Mouse (Mus musculus) kidney, adult 9 months (tissue): ENCODE measurements around the gene Igfbp4.

Experiments
- DNase-seq: peaks from one replicate; pipeline ENCODE4 v3.0.0; 2022

Gene Igfbp4

DNA sequence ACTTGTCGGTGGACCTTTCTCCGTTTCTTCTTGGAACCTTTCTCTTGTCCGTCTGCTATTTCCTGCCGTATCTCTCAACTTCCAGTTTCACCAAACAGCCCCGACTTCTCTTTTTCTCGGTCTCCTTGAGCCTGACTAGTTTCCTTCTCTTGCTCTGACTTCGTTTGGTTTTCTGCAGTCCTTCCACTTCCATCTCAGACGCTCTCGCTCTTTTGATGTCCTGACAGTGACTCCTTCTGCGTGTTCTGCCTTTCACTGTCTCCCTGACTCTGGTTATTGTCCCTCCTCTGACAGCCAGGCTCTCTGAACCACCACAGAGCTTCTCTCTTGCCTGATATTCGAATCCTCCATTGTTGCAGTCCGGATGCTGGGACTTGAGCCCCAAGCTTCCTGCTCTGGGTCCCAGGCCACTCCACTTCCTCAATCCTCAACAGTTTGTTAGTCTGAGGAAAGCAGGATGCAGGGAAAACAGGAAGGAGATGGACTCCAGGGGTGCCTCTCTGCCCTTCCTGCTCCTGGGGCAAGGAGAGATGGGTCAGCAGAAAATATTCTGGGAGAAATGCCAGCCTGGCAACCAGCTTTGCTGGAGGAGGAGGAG is 1.9 kb downstream of the Igfbp4 start:
- DNase-seq, result peak; percentile 92

DNA sequence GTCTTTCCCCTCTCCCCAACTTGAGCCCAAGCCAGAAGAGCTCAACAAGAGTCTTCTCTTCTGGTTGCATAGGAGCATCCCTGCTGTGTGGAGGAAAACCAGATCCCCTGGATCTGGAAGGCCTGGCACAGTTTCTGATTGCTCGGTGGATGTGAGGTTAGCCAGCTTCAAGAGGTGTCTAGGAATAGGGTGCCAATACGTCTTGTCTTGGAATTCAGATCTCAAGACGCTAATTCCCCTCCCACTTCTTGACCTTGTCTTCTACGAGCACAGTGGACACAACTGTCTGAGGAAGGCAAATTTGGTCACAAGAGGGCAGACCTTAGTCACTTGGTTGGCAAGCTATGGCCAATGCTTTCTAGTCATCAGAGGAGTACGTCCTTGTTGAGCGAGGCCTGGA is 2.6 kb downstream of the Igfbp4 start:
- peak; percentile 53 for DNase-seq

DNA sequence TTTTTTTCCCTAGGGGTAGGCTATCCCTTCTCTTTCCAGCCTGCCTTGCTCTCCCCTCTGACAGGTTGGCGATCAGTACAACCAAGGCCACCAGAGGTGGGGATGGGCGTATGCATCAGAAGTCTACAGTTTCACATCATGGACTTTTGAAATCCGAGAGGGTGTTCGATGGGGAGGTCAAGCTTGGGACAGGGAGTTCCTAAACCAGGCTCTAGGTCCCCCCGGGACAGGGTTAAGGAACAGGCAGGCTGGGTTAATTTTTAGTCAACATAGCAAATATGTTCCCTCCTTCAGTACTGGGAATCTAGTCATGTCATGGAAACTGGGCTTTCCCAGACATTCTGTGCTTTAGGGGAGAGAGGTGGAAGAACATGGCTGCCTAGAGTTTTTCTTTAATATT is 3.3 kb downstream of the Igfbp4 start:
- peak; percentile 93 for DNase-seq

DNA sequence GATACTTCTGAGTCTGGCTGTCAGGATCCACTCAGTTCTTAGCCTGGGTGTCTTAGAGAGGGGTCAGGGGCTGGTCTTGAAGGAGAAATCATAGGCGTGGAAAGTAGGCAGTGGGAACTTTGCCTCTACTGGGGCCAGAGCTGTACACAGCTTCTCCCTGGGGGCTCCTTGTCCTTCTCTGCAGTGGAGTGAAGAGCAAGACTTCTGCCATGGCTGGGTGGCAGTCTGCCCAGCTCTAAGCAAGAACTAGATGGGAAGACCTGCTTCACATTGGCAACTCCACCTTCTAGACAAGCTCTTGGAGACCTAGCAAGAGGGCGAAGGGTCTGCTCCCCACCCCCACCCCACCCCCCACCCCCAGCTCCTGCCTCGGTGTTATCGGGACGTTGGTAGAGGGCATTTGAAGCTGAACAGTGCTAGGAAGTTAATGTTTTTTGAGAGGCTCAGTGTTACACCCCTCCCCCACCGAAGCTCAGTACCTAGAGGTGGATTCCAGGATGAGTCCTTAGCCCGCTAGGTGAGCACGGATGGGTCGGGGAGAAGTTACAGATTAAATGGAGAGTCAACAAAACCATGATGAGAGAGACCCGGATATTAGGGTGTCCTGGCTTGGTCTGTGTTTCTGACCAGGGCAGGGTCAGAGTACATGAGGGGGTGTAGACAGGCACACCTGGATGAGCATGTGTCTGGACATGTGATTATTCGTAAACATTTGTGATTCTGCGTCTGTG is 4.3 kb downstream of the Igfbp4 start:
- peak; percentile 96 for DNase-seq

DNA sequence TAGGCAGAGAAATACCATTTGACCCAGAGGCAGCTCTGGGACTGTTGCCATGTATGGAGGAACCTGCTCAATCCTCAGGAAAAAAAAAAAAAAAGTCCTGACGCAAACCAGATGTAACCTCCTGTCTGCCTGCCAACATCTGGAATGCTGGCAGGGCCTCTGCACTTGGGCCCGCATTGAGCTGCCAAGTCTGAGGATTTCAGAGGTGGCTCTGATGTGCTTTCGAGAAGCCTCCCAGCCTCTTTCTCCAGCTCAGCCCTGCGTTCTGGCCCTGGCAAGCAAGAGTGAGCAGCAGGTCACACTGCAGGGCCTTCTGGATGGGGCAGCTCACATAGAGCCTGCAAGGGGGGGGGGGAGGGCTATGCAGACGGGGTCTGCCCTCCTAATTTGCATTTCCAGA is 6.1 kb downstream of the Igfbp4 start:
- peak; percentile 86 for DNase-seq

DNA sequence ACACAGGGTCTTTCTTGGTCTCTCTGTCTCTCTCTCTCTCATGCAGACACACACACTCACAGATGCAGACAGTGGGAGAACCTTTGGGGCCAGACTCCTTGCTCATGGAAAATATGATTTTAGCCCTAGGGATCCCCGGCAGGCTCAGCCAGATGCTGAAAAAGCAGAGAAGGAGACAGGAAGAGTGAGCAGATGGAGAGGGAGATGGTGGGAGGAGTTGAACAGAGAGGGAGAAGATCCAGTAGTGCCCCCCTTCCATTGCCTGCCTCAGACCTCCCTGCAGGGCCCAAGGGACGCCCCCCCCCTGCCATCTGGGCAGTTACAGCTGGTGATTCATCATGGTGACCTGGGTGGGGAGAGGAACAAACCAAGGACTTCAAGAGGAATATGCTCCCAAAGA is 6.6 kb downstream of the Igfbp4 start:
- DNase-seq, result no peak

DNA sequence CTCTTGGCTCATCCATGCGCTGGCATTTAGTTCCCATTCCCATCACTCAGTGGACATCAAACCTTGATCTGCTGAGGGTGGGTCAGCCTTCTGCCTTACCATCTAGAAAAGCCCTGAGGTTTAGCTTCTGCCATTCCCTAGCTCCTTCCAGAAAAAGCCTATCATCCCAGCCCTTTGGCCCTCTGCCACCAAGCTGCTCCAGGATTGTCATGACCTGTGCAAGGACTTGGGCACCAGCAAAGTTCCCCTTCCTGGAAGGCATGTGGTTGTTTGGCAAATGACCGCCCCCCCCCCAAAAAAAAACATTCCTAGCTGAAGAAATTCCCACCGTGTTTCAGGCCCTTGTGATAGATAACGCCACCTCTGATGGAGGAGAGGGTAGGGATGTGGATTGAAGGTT is 14.1 kb downstream of the Igfbp4 start:
- no peak for DNase-seq

DNA sequence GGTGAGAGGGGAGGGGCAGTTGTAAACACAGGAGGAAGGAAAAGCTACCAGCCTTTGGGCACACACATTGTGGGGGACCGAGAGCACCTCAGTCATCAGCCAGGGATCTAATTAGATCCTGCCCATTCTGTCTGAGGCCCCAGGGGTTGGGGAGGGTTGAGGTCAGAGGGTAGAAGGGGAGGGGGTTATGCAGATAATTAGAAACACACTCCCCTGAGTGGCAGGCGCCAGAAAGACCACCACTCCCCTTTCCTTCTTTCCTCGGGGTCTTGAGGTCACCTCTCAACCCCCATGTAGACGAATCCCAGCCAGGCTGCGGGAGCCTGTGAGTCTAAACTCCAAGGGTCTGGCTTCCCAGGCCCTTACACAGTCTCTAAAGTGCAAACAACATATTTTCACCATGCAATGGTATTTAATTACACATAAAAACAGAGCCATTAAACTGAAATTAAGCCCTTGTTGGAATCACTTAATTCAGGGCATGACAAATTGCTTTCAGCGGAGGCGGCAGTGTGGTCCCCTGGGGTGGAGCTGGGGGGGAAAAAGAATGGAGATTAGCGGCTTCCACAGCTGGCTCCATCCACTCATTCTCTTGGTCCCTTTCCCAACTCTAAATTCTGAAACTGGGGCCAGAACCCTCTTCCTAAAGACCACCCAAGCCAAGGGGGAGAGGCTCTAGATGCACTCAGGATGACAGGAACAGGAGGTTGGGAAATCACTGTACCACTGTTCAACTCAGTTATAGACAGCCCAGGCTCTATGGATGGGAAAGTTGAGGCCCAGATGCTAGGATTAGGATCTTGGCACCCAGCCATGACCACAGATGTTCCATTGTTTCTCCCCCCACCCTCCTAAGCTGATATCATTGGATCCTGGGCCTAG is 14.8 kb downstream of the Igfbp4 start:
- no peak for DNase-seq

DNA sequence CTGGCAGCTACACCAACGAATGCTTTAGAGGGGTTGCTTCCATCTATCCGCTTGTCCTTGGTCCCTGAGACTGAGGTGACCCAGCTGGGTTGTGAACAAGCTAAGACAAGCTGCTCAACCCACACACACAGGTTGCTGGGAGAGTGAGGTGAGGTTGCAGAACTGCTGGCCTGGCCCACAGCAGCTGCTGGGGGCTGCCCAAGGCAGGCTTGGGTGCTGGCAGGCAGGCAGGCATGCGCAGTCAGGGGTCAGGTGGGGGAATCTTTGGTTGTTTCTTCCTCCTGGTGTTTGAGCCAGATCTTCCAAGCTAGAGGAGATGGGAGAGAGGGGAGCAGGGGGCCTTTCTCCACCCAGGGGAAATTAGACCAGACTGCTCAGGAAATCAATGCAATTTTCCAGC is 19.4 kb downstream of the Igfbp4 start:
- DNase-seq, result no peak

DNA sequence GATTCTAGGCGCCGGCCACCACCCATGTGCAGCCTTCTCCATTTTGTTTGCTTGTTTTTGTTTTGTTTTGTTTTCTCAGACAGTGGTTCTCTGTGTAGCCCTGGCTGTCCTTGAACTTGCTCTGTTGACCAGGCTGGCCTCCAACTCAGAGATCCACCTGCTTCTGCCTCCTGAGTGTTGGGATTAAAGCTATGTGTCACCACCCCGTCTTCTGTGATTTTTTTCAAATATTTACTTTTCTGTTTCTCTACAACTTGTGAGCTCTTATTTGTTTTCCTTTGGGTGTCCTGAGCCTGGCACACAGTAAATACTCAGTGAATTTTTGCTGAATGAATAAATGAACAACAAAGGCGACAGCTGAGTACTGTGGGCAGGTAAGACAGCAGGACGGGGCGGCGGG is 21.6 kb downstream of the Igfbp4 start:
- DNase-seq, result no peak

DNA sequence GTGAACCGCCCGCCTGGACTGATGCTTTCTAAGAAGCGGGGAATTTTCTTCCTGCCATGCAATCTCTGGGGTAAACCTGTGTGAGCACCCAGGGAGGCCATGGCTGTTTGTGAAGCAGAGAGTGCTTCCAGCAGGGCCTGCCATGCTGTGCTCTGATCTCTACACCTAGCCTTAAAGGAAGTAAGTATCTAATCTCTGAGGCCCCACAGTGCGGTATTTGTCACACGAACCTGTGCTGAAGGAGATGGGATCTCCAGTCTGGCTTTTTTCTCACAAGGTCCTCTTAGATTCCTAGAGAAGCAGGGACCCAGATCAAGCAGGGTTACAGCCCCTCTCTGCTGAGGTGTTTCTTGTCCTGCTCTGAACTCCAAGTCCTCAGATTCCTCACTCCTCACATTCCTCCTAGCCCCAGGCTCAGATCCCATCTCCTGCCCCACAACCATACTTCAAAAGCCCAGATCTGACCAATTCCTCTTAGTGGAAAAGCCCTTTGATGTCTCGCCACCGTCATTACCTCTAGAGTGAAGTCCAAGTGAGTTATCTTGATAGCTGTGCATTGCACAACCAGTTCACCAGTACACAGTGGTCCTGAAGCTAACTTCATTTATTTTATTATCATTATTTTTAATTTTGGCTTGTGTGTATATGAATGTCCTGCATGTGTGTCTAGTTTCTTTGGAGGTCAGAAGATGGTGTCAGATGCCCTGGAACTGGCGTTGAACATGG is 22.5 kb downstream of the Igfbp4 start:
- DNase-seq, result no peak

DNA sequence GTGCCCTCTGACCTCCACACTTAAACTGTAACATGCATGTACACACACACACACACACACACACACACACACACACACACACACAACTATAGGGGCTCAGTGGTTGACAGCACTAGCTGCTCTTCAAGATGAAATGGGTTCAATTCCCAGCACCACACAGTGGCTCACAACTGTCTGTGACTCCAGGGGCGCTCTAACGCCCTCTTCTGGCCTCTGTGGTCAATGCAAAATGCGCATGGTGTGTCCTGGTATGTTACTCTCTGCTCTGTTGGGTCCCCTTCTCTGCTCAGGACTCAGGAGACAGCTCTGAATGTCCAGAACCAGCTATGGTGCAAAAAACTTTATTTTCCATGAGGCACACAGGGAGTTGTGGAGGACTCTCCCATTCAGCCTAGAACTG is 24.3 kb downstream of the Igfbp4 start:
- no peak for DNase-seq

DNA sequence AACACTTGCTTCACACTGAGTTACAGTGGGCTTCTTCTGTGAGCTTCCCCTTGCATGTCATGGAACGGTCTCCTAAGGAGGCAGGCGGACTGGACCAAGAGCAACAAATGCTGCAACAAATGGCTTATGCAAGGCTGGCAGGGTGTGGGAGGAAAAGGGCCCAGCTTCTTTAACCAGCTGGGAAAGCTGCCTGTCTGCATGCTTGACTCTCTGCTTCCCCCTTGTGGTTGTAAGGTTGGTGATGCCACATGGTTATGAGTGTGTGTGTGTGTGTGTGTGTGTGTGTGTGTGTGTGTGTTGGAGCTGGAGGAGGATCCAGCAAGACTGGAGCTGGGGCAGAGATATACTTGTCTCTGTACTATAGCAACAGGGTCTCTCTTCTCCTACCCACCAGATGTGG is 24.9 kb downstream of the Igfbp4 start:
- DNase-seq, result peak; percentile 95

DNA sequence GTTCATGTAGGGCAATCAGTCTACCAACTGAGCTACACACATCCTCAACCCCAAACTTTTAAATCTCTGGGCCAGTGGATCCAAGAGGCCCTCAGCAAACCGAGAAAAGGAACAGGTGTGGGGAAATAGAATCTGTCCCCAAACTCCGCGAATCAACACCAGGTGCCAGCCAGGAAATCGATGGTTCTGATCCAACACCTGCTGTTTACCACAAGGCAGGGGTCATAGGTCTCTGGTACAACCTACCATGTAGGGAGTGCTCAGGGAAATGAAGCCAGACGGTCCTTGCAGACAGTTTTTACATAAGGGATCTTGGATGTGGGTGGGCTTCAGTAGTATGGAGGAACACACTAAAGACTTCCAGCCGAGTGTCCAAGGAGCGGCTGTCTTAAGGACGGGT is 26.5 kb downstream of the Igfbp4 start:
- no peak for DNase-seq

DNA sequence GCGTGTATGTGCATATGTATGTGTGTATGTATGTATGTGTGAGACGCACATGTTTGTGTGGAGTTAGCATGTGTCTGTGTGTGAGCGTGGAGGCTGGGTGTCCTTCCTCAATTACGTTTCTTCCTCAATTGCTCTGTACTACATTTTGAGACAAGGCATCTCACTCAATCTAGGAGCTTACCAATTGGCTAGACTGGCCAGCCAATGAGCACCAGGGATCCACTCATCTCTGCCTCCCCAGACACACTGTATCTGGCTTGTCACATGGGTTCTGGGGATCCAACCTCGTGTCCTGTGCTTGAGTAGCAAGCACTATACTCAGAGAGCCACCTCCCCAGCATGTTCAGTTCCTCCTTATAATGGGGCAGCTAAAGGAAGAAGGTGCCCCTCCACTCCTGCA is 27.4 kb downstream of the Igfbp4 start:
- DNase-seq, result no peak

DNA sequence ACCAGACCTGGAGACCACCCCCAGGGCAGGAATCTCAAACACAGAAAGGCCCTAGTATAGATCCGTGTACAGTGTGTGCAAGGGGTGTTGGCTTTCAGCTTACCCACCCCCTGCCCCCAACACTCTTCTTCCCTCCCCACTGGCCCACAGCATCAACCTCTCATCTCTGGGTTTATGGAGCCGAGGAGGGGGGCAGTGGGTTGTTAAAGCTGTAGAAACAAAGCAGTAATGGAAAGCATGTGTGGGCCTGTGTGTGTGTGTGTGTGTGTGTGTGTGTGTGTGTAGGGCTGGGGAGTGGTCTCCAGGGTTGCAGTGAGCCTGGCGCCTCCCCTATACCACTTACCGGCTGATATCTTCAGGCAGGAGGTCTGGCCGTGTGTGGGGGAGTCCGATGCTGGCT is 30.8 kb downstream of the Igfbp4 start:
- DNase-seq, result no peak

DNA sequence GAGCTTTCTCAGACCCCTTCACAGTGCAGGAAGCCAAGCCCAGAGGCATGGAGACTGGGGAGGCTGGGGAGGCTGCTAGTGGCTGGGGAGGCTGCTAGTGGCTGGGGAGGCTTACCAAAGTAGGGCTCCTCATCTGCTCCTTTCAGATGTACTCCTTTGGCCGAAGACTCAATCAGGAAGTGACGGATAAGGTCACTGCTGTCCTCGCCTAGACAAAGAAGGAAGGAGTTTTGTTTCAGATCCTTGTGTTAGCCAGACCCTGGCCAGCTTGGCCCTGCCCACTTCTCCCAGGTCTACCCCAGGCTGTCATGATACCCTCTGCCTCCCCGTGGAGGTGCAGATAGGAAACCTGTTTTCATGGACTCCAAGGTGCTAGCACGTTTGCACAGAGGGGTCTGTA is 32.7 kb downstream of the Igfbp4 start:
- no peak for DNase-seq

DNA sequence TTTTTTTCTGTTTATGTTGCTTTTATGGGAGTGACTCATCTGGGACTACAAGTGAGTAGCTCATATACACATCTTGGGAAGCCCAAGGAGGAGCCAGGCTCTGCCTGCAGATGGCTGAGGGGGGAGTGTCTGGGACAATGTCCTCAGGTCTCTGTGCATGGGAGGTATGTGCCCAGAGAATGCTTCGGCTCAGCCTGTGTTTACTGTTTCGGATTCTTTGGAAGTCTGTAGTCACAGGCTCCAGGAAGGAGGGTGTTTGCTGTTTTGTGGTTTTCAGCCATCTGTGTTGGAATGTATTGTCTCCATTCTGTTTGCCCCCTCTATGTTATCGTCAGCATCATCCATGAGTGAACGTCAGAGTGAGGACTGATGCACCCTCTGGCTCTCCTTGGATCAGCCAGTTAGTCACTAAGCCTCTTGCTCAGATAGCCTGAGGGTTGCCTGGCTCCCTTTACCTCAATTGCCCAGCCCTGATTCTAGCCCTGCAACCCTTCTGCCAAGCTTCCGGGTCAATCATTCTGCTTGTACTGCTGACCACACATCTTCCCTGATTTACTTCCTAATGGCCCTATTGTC is 35.8 kb downstream of the Igfbp4 start:
- DNase-seq, result no peak

DNA sequence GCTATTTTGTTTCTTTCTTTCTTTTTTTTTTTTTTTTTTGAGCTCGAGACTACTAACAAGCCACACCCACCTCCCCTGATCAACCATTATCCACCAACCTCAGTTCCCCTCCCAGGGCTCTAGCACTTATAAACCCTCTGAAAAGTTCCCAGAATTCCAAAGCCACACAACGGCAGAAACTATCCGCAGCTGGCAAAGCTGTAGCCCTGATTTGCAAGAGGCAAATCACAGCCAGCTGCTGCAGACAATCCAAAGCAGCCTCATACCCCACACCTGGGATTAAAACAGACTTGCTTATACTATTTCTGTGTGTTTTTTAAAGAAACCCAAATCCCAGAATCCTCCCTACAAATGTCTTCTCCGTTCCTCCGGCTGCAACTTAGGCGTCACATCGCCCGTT is 36.8 kb downstream of the Igfbp4 start:
- DNase-seq, result no peak

DNA sequence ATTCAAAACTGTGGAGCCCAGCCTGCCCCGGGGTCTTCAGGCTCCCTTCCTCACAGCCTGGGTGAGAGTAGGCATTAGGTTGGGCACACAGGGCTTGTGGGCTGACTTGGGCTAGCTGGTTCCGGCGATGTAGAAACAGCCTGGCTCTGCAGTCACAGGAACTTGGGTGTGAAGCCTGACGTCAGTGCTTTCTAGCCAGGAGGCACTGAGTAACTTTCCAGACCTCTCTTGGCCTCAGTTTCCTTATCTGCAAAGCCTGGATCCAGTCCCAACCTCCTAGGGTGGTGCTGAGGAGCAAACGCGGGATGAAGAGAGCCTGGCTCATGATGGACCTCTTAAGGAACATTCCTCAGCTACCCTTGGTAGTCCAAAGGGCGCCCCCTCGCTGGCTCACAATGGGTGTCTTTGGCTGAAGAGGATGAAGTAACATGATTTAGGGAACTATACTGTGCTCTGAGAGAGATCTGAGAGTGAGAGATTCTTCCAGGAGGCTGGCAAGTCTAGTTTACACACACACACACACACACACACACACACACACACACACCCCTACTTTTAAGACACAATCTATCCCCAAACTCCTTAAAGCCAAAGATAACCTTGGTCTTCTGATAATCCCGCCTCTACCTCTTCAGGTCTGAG is 40.0 kb downstream of the Igfbp4 start:
- DNase-seq, result no peak

DNA sequence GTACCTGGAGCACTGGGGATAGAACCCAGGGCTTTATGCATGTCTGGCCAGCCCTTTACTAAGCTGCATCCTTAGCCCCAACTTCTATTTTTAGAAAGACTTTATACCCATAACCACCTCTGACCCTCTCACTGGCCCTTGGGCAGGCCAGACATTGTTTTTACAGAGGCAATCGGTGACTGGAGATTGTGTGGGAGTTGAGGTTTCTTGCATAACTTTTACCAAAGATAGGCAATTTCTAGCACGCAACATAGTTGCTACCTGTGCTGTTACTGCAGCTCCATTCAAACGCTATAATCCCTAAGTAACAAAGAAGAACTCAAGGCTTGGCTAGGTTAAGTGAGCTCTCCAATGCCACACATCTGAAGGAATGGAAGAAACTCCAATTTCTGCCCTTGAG is 40.5 kb downstream of the Igfbp4 start:
- DNase-seq, result no peak

DNA sequence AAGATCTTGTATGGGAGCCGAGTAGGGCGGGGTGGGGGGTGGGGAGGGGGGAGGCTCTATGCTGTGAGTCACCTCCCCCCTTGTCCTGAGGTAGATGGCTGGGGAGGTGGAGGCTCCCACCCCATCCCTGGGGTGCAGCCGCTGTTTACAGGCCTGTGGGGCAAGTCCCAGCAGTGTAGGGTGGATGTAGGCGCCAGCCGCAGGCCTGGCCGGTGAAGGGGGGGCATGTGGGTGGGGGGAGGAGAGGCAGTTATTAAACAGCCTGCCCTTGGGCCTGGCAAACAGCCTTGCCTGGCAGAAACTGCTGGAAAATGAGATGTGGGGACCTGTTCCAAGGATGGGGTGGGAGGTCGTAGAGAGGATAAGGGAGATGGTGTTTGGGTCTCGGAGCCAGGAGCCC is 41.1 kb downstream of the Igfbp4 start:
- no peak for DNase-seq

DNA sequence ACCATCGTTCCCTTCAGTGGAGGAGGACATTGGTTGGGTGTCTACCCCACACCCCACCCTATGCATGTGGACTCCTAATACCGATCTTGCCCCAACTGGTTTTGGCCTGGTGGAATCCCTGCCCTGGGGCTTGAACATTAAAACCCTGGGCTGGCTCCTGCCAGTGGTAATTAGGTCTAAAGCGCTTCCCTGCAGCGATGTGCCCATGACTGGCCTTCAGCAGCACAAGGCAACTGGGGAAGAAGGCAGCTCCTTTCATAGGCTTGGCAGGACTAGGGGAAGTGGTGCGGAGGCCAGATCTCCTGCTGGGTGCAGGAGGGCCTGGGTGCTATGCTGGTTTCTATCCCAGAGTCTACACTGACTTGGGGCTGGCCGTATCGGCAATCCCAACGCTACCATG is 42.5 kb downstream of the Igfbp4 start:
- no peak for DNase-seq
